Mouse (Mus musculus) forebrain, embryonic 13.5 days (tissue): ENCODE results near the gene Camkk2. TPM values are rescaled to one million over a fixed set of nuclear protein-coding genes. Genes with fewer than 3 reads are reported as not detected.

Source experiments
- ATAC-seq: fragments of 200-750 bp; cut with Nextera tagmentation; 2 replicates; pipeline ENCODE4 v1.8.0; 2017
- H3K27ac ChIP-seq: fragments of 300-500 bp; sonication (generic); 2 replicates; pipeline ENCODE4 v1.5.1; 2015; ENCODE audit warnings: inconsistent platforms, mild to moderate bottlenecking, moderate library complexity
- H3K27me3 ChIP-seq: fragments of 300-500 bp; sonication (generic); 2 replicates; pipeline ENCODE4 v1.6.1; 2015; ENCODE audit warnings: mild to moderate bottlenecking, inconsistent platforms
- H3K36me3 ChIP-seq: fragments of 300-500 bp; sonication (generic); 2 replicates; pipeline ENCODE4 v1.6.1; 2015; ENCODE audit warnings: mild to moderate bottlenecking, inconsistent platforms; ENCODE audit not compliant: poor library complexity, severe bottlenecking
- H3K4me1 ChIP-seq: fragments of 300-500 bp; sonication (generic); 2 replicates; pipeline ENCODE4 v1.6.1; 2015; ENCODE audit warnings: inconsistent platforms
- H3K4me2 ChIP-seq: fragments of 300-500 bp; sonication (generic); 2 replicates; pipeline ENCODE4 v1.6.1; 2015; ENCODE audit warnings: inconsistent platforms, mild to moderate bottlenecking, moderate library complexity
- H3K4me3 ChIP-seq: fragments of 300-500 bp; sonication (generic); 2 replicates; pipeline ENCODE4 v1.5.1; 2015; ENCODE audit warnings: mild to moderate bottlenecking, inconsistent platforms
- H3K9ac ChIP-seq: fragments of 300-500 bp; sonication (generic); 2 replicates; pipeline ENCODE4 v1.6.1; 2015; ENCODE audit warnings: mild to moderate bottlenecking, inconsistent platforms
- H3K9me3 ChIP-seq: fragments of 300-500 bp; sonication (generic); replicated peaks from 2 replicates; pipeline ENCODE4 v1.6.1; 2016; ENCODE audit warnings: inconsistent platforms
- WGBS: fragments of 180-500 bp; shearing (Covaris S2); methylation state at CpG from one replicate; pipeline ENCODE4 v1.1.7; 2015; 5-methylcytosine and 5-hydroxymethylcytosine counted together
- polyA plus RNA-seq: library from polyadenylated mRNA; unstranded; fragments of >200 nt; fragmentation: Nextera tagmentation; extraction: Ambion mirVana; gene quantifications from 2 replicates; pipeline ENCODE4 v1.2.1, GENCODE M21; 2015

Gene Camkk2
- polyA plus RNA-seq, 1 experiment from 2014 or later = 41.1 TPM

DNA sequence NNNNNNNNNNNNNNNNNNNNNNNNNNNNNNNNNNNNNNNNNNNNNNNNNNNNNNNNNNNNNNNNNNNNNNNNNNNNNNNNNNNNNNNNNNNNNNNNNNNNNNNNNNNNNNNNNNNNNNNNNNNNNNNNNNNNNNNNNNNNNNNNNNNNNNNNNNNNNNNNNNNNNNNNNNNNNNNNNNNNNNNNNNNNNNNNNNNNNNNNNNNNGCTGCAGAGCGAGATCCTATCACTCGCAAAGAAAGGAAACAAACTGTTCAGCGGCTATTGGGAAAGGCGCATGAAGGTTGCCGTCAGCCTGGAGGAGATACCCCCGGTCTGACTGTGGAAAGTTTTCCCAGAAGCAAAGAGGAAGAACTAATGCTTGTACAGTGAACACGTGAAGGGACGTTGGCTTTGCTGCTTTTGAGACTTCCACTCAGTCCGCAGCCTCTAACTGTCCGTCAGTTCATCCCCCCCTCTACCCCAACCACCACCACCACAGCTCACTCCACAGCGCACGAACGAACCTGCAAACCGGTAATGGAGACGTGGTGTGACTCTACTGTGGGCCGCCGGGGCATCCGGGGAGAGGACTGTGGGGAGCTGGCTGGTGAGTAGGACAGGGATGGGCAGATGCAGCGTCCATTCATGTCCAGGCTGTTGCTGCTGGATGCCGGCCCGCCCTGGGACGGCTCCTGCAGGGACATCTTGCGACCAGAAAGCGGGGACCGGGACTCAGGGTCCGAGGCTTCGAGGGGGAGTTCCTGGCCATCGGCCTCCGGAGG, 15.8 kb downstream of the Camkk2 start:
- Histone ChIP-seq H3K36me3 (peaks cover 28% of the 10 kb centered on the region), H3K27me3 (no peaks in the 10 kb centered on the region), H3K9ac (no peak overlapping the region), H3K9me3 (no peaks in the 10 kb centered on the region), H3K4me3 (no peak overlapping the region), H3K27ac (no peak overlapping the region), H3K4me2 (no peak overlapping the region), H3K4me1 (no peaks in the 10 kb centered on the region)
- no peak for ATAC-seq
- WGBS = 88% methylated on average over 29 of the region's 29 CpGs

DNA sequence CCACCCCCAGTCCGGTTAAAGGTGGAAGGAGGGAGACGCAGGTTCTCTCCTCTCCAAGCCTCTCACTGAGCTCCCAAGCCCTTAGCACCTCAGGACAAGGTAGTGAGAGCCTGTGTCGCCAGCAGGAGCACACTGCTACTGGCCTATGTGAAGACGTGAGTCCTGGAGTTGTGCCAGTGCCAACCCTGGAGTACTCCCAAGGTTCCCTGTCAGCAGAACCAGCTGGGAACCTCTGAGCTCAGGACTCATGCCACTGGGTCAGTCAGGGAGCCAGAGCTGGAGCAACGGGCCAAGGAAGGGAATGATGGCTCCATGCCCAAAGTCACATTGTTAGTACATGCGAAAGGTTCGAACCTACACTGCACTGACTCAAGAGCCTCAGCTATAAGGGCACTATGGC, 22.5 kb downstream of the Camkk2 start:
- Histone ChIP-seq H3K36me3 (peaks cover 56% of the 10 kb centered on the region), H3K4me2 (no peak overlapping the region), H3K4me1 (no peaks in the 10 kb centered on the region), H3K9ac (no peak overlapping the region), H3K27me3 (no peaks in the 10 kb centered on the region), H3K4me3 (no peak overlapping the region), H3K27ac (no peak overlapping the region), H3K9me3 (no peaks in the 10 kb centered on the region)
- ATAC-seq = no peak
- WGBS = 90% methylated on average over 7 of the region's 7 CpGs

DNA sequence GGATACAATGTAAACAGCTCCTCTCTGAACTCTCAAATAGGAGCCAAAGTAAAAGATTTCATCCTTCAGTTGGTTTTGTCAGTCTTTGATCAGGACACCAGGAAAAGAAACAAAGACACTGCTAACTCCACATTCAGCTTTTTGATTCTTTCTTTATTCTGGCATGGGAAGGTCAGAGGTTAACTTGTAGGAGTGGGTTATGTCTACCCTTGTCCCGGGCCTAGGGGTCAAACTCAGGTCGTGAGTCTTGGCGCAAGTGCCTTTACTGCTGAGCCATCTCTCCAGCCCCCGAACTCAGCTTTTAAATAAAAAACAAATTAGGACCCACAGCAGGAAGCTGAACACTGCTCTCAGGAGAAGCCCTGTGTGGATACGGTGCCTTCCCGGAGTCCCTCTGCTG, 23.1 kb downstream of the Camkk2 start:
- Histone ChIP-seq H3K27me3 (no peaks in the 10 kb centered on the region), H3K36me3 (peaks cover 61% of the 10 kb centered on the region), H3K27ac (no peak overlapping the region), H3K4me3 (no peak overlapping the region), H3K4me1 (no peaks in the 10 kb centered on the region), H3K4me2 (no peak overlapping the region), H3K9me3 (no peaks in the 10 kb centered on the region), H3K9ac (no peak overlapping the region)
- no peak for ATAC-seq
- WGBS = 68% methylated on average over 6 of the region's 6 CpGs

DNA sequence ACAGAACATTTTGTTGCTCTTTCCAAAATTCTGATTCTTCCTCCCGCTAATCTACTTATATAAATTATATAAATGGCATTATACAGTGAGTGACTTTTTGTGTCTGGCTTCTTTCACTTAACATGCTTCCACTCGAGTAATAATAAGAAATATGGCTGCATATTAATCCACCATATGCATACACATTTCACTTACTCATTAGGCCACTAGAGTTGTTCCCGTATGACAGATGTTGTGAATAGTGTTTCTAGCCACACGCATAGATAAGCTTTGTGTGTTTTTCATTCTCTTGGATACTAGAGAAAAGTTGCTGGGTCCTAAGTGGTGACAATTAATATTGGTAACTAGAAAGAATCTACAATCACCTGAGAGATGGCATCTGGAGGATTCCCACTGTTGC, 23.6 kb downstream of the Camkk2 start:
- Histone ChIP-seq H3K4me1 (no peaks in the 10 kb centered on the region), H3K4me3 (no peak overlapping the region), H3K27ac (no peak overlapping the region), H3K4me2 (no peak overlapping the region), H3K9me3 (no peaks in the 10 kb centered on the region), H3K36me3 (peaks cover 64% of the 10 kb centered on the region), H3K27me3 (no peaks in the 10 kb centered on the region), H3K9ac (no peak overlapping the region)
- ATAC-seq = no peak
- WGBS = 98% methylated on average over 4 of the region's 4 CpGs

DNA sequence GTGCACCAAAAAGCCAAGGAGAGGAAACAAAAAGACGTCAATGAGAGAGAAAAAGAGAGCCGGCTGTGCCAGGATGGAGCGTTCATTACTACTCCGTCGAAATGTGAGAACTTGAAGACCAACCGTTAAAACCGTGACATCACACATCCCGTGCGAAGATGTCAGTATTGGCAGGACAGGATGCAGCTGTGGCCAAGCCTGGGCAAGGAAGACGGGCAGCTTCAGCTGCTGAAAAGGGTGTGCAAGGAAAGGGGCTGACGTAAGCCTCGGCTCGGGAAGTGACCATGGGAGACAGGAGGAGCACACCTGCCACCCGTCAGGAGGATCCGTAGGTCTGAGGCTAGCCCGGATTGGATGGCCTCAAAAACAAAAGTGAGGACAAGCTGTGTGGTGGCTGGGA, 24.7 kb downstream of the Camkk2 start:
- no peaks in the 10 kb centered on the region for H3K9me3 ChIP-seq
- WGBS = 93% methylated on average over 16 of the region's 16 CpGs
- no peaks in the 10 kb centered on the region for H3K4me1 ChIP-seq
- no peak overlapping the region for H3K27ac ChIP-seq
- H3K27me3 ChIP-seq = no peaks in the 10 kb centered on the region
- no peak for ATAC-seq
- peaks cover 67% of the 10 kb centered on the region for H3K36me3 ChIP-seq
- no peak overlapping the region for H3K9ac ChIP-seq
- no peak overlapping the region for H3K4me2 ChIP-seq
- no peak overlapping the region for H3K4me3 ChIP-seq

DNA sequence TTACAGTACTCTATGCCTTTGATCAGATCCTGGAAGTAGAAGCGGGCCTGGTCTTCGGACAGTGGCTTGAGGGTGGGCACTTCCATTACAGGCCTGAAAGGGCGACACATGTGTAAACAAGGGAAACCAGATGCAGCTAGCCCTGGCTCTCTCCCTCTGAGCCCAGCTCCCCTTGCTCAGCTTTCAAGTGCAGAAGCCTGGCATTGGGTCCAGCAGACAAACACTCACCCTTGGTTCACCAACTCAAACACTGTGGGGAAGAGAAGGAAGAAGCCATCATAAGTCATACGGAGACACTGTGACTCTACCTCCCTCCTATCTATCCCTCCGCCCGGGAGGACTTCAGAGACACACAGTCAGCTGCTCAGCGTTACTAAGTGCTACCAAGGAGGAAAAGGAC, 31.3 kb downstream of the Camkk2 start:
- no peaks in the 10 kb centered on the region for H3K9me3 ChIP-seq
- H3K27me3 ChIP-seq = no peaks in the 10 kb centered on the region
- no peak overlapping the region for H3K9ac ChIP-seq
- H3K36me3 ChIP-seq = peaks cover 64% of the 10 kb centered on the region
- H3K27ac ChIP-seq = no peak overlapping the region
- WGBS = 92% methylated on average over 7 of the region's 7 CpGs
- H3K4me3 ChIP-seq = no peak overlapping the region
- H3K4me2 ChIP-seq = no peak overlapping the region
- no peaks in the 10 kb centered on the region for H3K4me1 ChIP-seq
- ATAC-seq = no peak

DNA sequence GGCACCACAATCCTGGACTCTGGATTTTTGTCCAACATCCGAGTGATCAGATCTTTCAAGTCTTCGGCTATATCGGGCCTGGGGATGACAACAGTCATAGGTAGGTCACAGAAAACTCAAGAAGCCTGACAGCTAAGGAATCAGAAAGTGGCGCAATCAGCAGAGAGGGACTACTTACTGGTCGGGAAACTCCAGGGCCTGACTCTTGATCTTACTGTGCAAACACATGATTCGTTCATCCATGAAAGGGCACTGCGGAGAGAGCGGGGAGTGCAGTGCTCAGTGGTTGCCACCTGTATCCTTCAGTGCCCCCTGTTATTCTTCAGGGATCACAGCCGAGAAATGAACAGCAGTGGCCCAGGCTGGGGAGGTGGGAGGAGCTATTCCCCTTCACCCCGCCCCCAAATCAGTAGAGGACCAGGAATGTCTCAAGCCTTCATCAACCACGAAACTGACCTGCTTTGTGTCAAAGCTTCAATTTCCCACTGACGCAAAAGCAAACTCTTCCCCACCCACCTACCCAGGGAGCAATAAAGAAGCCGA, 35.3 kb downstream of the Camkk2 start:
- no peaks in the 10 kb centered on the region for H3K4me1 ChIP-seq
- H3K36me3 ChIP-seq = peaks cover 76% of the 10 kb centered on the region
- ATAC-seq = no peak
- no peak overlapping the region for H3K4me3 ChIP-seq
- WGBS = 86% methylated on average over 13 of the region's 13 CpGs
- no peak overlapping the region for H3K9ac ChIP-seq
- no peaks in the 10 kb centered on the region for H3K27me3 ChIP-seq
- no peaks in the 10 kb centered on the region for H3K9me3 ChIP-seq
- no peak overlapping the region for H3K27ac ChIP-seq
- H3K4me2 ChIP-seq = no peak overlapping the region

DNA sequence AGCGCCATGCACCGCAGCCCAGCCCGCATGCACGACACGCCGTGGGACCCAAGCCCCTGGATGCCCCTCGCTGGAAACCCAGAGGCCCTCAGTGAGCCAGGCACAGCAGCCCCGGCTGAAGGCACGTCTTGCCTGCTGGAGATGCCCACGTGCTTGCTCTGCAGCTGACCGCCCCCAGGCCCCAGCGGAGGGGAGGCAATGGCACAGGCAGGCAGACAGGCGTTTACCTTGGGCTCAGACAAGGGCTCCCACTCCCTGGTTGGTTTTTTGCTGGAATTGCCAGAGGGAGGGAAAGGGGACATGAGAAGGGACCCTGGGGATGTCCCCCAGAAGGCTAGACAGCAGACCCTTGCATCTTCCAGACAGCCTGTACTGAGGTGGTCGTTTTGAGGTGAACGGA, 42.4 kb downstream of the Camkk2 start:
- Histone ChIP-seq H3K4me2 (no peak overlapping the region), H3K9me3 (no peaks in the 10 kb centered on the region), H3K27ac (no peak overlapping the region), H3K4me1 (no peaks in the 10 kb centered on the region), H3K4me3 (no peak overlapping the region), H3K9ac (no peak overlapping the region), H3K27me3 (no peaks in the 10 kb centered on the region), H3K36me3 (peaks cover 37% of the 10 kb centered on the region)
- ATAC-seq = no peak
- WGBS = 92% methylated on average over 15 of the region's 15 CpGs

DNA sequence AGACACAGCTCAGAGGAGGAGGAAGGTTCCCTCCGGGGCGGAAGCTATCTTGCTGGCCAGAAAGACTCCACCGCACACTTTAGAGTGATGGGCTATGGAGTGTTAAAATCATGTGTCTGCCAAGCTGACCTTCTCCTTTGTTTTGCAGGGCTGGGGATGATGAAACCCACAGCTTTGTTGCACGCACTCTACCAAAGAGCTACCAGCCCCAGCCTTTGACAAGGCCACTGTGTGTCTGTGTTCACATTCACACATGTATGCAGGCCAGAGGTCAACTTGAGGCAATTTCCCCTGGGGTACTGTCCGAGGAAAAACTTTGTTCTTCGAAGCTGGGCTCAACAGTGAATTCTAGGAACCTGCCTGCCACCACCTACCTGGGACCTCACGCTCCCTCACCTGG, 43.4 kb downstream of the Camkk2 start:
- H3K4me3 ChIP-seq = no peak overlapping the region
- peaks cover 28% of the 10 kb centered on the region for H3K36me3 ChIP-seq
- no peak overlapping the region for H3K4me2 ChIP-seq
- no peak for ATAC-seq
- no peaks in the 10 kb centered on the region for H3K27me3 ChIP-seq
- WGBS = 88% methylated on average over 7 of the region's 7 CpGs
- H3K9me3 ChIP-seq = no peaks in the 10 kb centered on the region
- H3K27ac ChIP-seq = no peak overlapping the region; the same call in 1 of the 2 replicates
- no peak overlapping the region for H3K9ac ChIP-seq
- H3K4me1 ChIP-seq = no peaks in the 10 kb centered on the region

DNA sequence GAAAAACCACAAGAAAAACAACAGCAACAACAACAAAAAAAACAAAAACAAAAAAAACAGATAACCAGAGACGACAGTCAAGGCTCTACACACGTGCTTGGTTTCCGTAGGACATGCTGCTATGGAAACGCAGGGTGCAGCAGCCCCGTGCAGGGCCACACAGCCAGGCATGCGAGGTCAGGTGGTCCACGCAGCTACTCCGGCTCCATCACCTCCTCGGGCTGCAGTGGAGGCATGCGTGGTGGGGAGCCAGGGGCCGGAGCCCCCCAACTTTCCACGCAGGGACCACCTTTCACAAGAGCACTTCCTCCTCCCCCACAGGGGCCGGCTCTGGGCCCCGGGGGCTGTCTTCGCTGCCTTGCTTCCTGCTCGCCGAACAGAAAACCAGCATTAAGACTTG, 45.3 kb downstream of the Camkk2 start:
- Histone ChIP-seq H3K4me2 (no peak overlapping the region), H3K27ac (no peak overlapping the region), H3K4me1 (no peaks in the 10 kb centered on the region), H3K9ac (no peak overlapping the region), H3K36me3 (peaks cover 20% of the 10 kb centered on the region), H3K27me3 (no peaks in the 10 kb centered on the region), H3K9me3 (no peaks in the 10 kb centered on the region), H3K4me3 (no peak overlapping the region)
- ATAC-seq = no peak
- 71% methylated on average over 17 of the region's 17 CpGs for WGBS

DNA sequence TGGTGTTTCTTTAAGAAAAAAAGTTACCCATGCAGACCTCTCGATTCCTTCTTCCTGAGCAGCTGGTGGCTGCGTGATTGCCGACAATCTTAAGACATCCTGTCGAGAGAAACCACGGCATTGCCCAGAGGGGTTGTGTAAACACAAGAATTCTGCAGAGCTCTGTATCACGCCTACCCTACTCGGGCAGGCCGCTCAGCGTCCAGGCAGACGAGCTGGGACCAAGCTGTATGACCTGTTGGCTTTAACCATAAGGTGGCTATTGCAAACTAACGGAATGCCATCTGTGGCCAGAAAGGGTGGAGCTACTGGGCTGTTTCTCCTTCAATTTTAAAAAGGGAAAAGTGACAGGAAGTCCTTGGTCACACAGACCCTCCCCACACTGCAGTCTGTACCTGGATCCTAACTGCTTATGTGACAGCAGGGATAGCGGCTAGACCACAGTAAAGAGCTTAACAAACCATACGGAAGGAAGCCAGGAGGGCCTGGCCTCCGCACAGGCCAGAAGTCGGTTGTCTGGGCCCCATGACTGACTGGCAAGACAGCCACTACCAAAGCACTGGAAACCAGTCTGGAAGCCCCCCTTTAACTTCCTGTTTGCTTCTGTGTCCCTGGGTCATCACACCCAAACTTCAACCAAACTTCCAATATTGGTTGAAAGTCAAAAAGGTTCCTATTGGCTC, 47.1 kb downstream of the Camkk2 start:
- H3K9me3 ChIP-seq = no peaks in the 10 kb centered on the region
- no peak overlapping the region for H3K4me2 ChIP-seq
- H3K4me1 ChIP-seq = no peaks in the 10 kb centered on the region
- WGBS = 74% methylated on average over 15 of the region's 15 CpGs
- H3K36me3 ChIP-seq = peaks cover 14% of the 10 kb centered on the region; the same call in 1 of the 2 replicates
- no peak overlapping the region for H3K27ac ChIP-seq
- no peak overlapping the region for H3K9ac ChIP-seq
- no peak for ATAC-seq
- no peak overlapping the region for H3K4me3 ChIP-seq
- H3K27me3 ChIP-seq = no peaks in the 10 kb centered on the region

DNA sequence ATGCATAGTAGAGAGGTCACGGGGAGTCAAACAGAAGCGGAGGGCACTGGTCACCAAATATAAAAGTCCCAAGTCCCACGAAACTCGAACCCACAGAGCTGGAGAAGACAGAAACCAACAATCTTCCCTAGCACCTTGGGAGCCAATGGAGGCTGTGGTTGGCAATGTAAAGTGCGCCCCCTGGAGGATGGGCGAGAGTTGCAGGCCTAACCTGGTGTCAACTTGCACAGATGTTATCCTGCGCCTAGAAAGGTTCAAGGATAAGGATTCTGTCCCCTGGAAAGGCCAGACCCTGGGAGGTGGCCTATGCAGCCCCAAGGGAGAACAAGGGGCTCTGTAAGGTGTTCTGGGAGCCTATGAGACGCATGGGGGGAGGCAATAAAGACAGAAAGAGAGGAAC, 47.9 kb downstream of the Camkk2 start:
- H3K4me1 ChIP-seq = no peaks in the 10 kb centered on the region
- no peak overlapping the region for H3K4me2 ChIP-seq
- 0 out of 2 replicates have a peak, but pooled peaks cover 7% of the 10 kb centered on the region for H3K36me3 ChIP-seq
- H3K9me3 ChIP-seq = no peaks in the 10 kb centered on the region
- no peak overlapping the region for H3K9ac ChIP-seq
- no peak for ATAC-seq
- 73% methylated on average over 8 of the region's 8 CpGs for WGBS
- peak overlapping the region; percentile 41; the same call in 1 of the 2 replicates for H3K27ac ChIP-seq
- no peak overlapping the region for H3K4me3 ChIP-seq
- H3K27me3 ChIP-seq = no peaks in the 10 kb centered on the region
